In genomic region chr2:28907691-28908388, GRCm38 (mm10) we compare ENCODE assay signal across 8 mouse cellular contexts. TPM values are rescaled to one million over a fixed set of nuclear protein-coding genes. Genes with fewer than 3 reads are reported as not detected.
DNase-seq lines count a peak whose midpoint lies in the region; ATAC-seq and TF ChIP-seq lines count a peak whose summit lies in the region.

No protein-coding gene starts in this region.

- H3K9me3 ChIP-seq in heart, postnatal 0 days (replicated peaks; ENCODE audit: control insufficient read depth, low read length) = no peaks in the 10 kb centered on the region
- H3K9me3 ChIP-seq in embryonic facial prominence, embryonic 12.5 days = no peaks in the 10 kb centered on the region
- H3K9me3 ChIP-seq in hindbrain, embryonic 14.5 days (ENCODE audit: control insufficient read depth, low read length) = no peaks in the 10 kb centered on the region
- H3K9me3 ChIP-seq in midbrain, embryonic 13.5 days = no peaks in the 10 kb centered on the region

- H3K27me3 ChIP-seq in heart, postnatal 0 days (ENCODE audit: control insufficient read depth, insufficient read depth, low read length) = peaks cover 64% of the 10 kb centered on the region
- peaks cover 73% of the 10 kb centered on the region for H3K27me3 ChIP-seq in embryonic facial prominence, embryonic 12.5 days
- H3K27me3 ChIP-seq in hindbrain, embryonic 14.5 days (ENCODE audit: control insufficient read depth, insufficient read depth, low read length) = peaks cover 89% of the 10 kb centered on the region
- peaks cover 95% of the 10 kb centered on the region for H3K27me3 ChIP-seq in midbrain, embryonic 13.5 days

- ATAC-seq in heart, postnatal 0 days (ENCODE audit: insufficient read depth, low read depth) = no peak
- ATAC-seq in embryonic facial prominence, embryonic 12.5 days (ENCODE audit: insufficient number of reproducible peaks, insufficient read depth, low FRiP score, low TSS enrichment) = no peak
- ATAC-seq in hindbrain, embryonic 14.5 days (ENCODE audit: low FRiP score) = peak; percentile 12; the same call in 1 of the 2 replicates
- peak; percentile 59 for ATAC-seq in midbrain, embryonic 13.5 days

- DNase-seq in heart, postnatal 0 days (ENCODE audit: low spot score) = no peak
- DNase-seq in heart, postnatal 4 days = no peak
- DNase-seq in hindbrain, embryonic 14.5 days (ENCODE audit: low spot score) = no peak
- DNase-seq in left cerebral cortex, adult 9 months (ENCODE audit: low spot score in 2 of 2) = no peak
- no peak for DNase-seq in urinary bladder, postnatal 14 days (ENCODE audit: low spot score)
- DNase-seq in right cerebral cortex, adult 18-20 months = no peak

- no peak overlapping the region for H3K9ac ChIP-seq in heart, postnatal 0 days (replicated peaks; ENCODE audit: low read depth, low read length)
- H3K9ac ChIP-seq in embryonic facial prominence, embryonic 12.5 days = no peak overlapping the region
- no peak overlapping the region for H3K9ac ChIP-seq in hindbrain, embryonic 14.5 days
- peak overlapping the region; percentile 66 for H3K9ac ChIP-seq in midbrain, embryonic 13.5 days (replicated peaks)

- 17% methylated on average over 10 of the region's 10 CpGs for WGBS in heart, postnatal 0 days
- 6% methylated on average over 10 of the region's 10 CpGs for WGBS in embryonic facial prominence, embryonic 12.5 days
- WGBS in hindbrain, embryonic 14.5 days = 3% methylated on average over 10 of the region's 10 CpGs
- 2% methylated on average over 10 of the region's 10 CpGs for WGBS in midbrain, embryonic 13.5 days

- no peak for TF ChIP-seq EP300 in heart, postnatal 0 days (IDR thresholded peaks at IDR 0.05; ENCODE audit: low read depth)

- H3K27ac ChIP-seq in heart, postnatal 0 days (ENCODE audit: low read depth) = no peak overlapping the region
- no peak overlapping the region for H3K27ac ChIP-seq in embryonic facial prominence, embryonic 12.5 days
- H3K27ac ChIP-seq in hindbrain, embryonic 14.5 days = 0 out of 2 replicates have a peak overlapping the region, but pooled peaks have one; percentile 21
- peak overlapping the region; percentile 86 for H3K27ac ChIP-seq in midbrain, embryonic 13.5 days

- peaks cover 9% of the 10 kb centered on the region; the same call in 1 of the 2 replicates for H3K4me1 ChIP-seq in heart, postnatal 0 days (ENCODE audit: control insufficient read depth, insufficient read depth)
- peaks cover 20% of the 10 kb centered on the region for H3K4me1 ChIP-seq in embryonic facial prominence, embryonic 12.5 days
- peaks cover 21% of the 10 kb centered on the region; the same call in 1 of the 2 replicates for H3K4me1 ChIP-seq in hindbrain, embryonic 14.5 days (replicated peaks; ENCODE audit: control insufficient read depth, insufficient read depth, low read length)
- H3K4me1 ChIP-seq in midbrain, embryonic 13.5 days (replicated peaks) = peaks cover 81% of the 10 kb centered on the region

- 0 out of 2 replicates have a peak, but pooled peaks cover 13% of the 10 kb centered on the region for H3K36me3 ChIP-seq in heart, postnatal 0 days (replicated peaks; ENCODE audit: control insufficient read depth, insufficient read depth, low read length)
- H3K36me3 ChIP-seq in embryonic facial prominence, embryonic 12.5 days = peaks cover 12% of the 10 kb centered on the region; the same call in 1 of the 2 replicates
- peaks cover 6% of the 10 kb centered on the region; the same call in 1 of the 2 replicates for H3K36me3 ChIP-seq in hindbrain, embryonic 14.5 days (replicated peaks; ENCODE audit: control insufficient read depth, insufficient read depth)
- H3K36me3 ChIP-seq in midbrain, embryonic 13.5 days = peaks cover 15% of the 10 kb centered on the region; the same call in 1 of the 2 replicates

- H3K4me2 ChIP-seq in heart, postnatal 0 days (ENCODE audit: low read depth, low read length) = peak overlapping the region; percentile 59
- peak overlapping the region; percentile 29 for H3K4me2 ChIP-seq in embryonic facial prominence, embryonic 12.5 days (replicated peaks)
- H3K4me2 ChIP-seq in hindbrain, embryonic 14.5 days (replicated peaks) = peak overlapping the region; percentile 35
- peak overlapping the region; percentile 54 for H3K4me2 ChIP-seq in midbrain, embryonic 13.5 days (replicated peaks)

- H3K4me3 ChIP-seq in heart, postnatal 0 days (ENCODE audit: low read depth, low read length) = peak overlapping the region; percentile 37
- no peak overlapping the region for H3K4me3 ChIP-seq in embryonic facial prominence, embryonic 12.5 days
- 0 out of 2 replicates have a peak overlapping the region, but pooled peaks have one; percentile 13 for H3K4me3 ChIP-seq in hindbrain, embryonic 14.5 days (replicated peaks; ENCODE audit: low read length)
- H3K4me3 ChIP-seq in midbrain, embryonic 13.5 days (replicated peaks) = peak overlapping the region; percentile 43

- no peak for TF ChIP-seq CTCF in heart, postnatal 0 days (IDR thresholded peaks at IDR 0.05; ENCODE audit: low read depth)

RNA-seq across cellular contexts. Expression of gene Barhl1, which starts 8.6 kb away (rescaled TPM):
- total RNA-seq in heart, postnatal 0 days (2014; rRNA removed; ENCODE audit: low replicate concordance) = not detected in 2 replicates
- polyA plus RNA-seq in heart, postnatal 0 days (2015; fragmentation: Nextera tagmentation; extraction: Ambion mirVana) = not detected in 2 replicates
- not detected for total RNA-seq in heart, postnatal 4 days (2021)
- 0.29 and 1.5 TPM in 2 replicates for polyA plus RNA-seq in embryonic facial prominence, embryonic 12.5 days (2016; fragmentation: Nextera tagmentation; extraction: Ambion mirVana)
- 25.9 and 28.7 TPM in 2 replicates for polyA plus RNA-seq in hindbrain, embryonic 14.5 days (2014; fragmentation: Nextera tagmentation; extraction: Ambion mirVana)
- 29.8 and 41.8 TPM in 2 replicates for polyA plus RNA-seq in midbrain, embryonic 13.5 days (2015; fragmentation: Nextera tagmentation; extraction: Ambion mirVana)

Comparison
In these comparisons a context has a peak if more than half of its experiments do, and no peak if none do; other contexts are left out.
1. ATAC-seq: peak in hindbrain, embryonic 14.5 days (single experiment) and midbrain, embryonic 13.5 days (single experiment); none in heart, postnatal 0 days (single experiment) and embryonic facial prominence, embryonic 12.5 days (single experiment).
2. H3K27ac ChIP-seq: peak in hindbrain, embryonic 14.5 days (single experiment) and midbrain, embryonic 13.5 days (single experiment); none in heart, postnatal 0 days (single experiment) and embryonic facial prominence, embryonic 12.5 days (single experiment).
3. RNA of gene Barhl1, which starts 8.6 kb away (polyA plus RNA-seq): 29.8 to 41.8 TPM in midbrain, embryonic 13.5 days and 25.9 to 28.7 TPM in hindbrain, embryonic 14.5 days; 0.29 to 1.5 TPM in embryonic facial prominence, embryonic 12.5 days and not detected in heart, postnatal 0 days; every median in the first group is over 10 times any median in the second.
4. Peak in every context shown above with its lines, with median percentiles within 50 percentile points of each other: H3K4me2 ChIP-seq.